Mouse (Mus musculus) forelimb bud, embryonic 11.5 days (tissue): ENCODE data around the gene Arid5b.

Experiments
- DNase-seq: peaks from one replicate; pipeline ENCODE4 v3.0.0-alpha.2; 2012; ENCODE audit warnings: low read depth, low spot score

Gene Arid5b

GRCm38 (mm10) chr10:68278632-68279361 lies at the start of gene Arid5b:
Gene Arid5b (minus strand): TSS chr10:68278740.
- peak; percentile 75 for DNase-seq

DNA sequence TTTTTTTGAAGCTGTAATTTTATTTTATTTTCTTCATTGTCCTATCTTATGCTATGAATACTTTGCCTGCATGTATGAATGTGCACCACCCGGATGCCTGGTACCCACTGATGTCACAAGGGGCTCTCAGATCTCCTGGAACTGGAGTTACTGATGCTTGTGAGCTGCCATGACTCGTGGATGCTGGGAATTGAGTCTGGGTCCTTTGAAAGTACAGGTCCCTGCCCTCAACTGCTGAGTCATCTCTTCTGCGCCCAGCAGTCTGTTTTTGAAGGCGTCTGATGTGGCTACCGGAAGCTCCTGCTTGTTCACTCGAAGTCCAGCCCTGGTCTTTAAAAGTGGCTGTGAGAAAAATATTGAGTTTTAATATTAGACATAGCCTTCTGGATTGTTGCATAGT lies 46.8 kb upstream of the Arid5b start:
- no peak for DNase-seq

GRCm38 (mm10) chr10:68324061-68324460 lies 45.5 kb upstream of the Arid5b start:
- no peak for DNase-seq

DNA sequence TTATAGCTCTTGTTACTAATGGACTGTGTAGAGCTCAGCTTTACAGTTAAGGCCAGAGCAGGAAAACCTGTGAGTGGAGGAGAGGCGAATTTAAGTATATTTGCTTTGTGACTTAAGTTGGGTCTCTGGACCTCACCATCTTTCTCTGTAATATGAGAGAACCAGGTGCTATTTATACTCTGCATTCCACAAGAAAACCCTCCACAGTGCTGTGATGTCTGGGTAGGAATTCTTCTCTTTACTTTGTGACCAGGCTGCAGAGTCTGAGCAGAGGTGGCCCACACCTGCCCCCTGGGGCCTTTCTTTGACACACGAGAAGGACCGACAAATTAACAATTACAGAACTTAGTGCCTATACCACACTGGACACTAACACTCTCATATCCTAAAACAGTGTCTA lies 44.6 kb upstream of the Arid5b start:
- DNase-seq = no peak

DNA sequence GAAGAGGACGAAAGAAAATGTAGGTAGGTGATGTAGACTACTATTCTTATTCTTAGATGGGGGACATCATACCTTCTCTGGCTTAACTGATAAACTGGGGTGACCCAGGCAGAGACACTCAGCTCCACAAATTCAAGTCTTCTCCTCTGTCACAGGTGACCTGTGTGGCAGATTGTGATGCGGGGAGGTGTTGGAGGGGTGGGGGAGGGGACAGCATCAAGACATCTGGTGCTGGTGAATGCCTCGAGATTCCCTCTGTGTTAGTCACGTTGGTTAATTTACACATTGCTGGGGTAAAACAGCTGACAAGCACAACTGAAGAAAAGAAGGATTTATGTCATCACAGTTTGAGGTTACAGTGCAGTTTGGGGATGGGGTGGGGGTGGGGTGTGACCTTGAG lies 42.4 kb upstream of the Arid5b start:
- no peak for DNase-seq

GRCm38 (mm10) chr10:68320496-68320895 lies 42.0 kb upstream of the Arid5b start:
- DNase-seq = no peak

GRCm38 (mm10) chr10:68319438-68319837 lies 40.9 kb upstream of the Arid5b start:
- DNase-seq = no peak

DNA sequence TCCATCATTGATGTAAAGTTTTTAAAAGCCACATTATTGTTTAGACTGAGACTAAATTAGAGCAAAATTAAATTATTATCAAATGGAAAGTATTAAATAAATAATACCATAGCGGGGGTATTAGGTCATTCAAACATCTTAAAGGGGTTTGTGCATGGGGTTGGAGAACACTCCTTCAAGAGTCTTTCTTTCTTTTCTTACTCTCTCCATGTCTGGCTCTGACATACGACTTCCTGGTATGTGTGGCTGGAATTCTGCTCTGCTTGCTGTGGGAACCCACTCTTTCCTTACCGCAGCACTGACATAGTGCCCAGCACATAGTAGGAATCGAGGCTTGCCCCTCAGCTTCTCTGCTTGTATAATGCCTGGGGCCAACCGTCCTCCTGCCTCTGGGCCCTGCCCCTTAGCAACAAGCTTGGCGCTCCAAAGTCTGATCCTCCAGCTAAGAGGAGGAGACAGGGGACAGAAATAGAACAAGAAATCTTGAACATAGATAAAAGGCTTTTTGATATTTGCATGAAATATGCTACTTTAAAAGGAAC lies 40.0 kb upstream of the Arid5b start:
- no peak for DNase-seq

DNA sequence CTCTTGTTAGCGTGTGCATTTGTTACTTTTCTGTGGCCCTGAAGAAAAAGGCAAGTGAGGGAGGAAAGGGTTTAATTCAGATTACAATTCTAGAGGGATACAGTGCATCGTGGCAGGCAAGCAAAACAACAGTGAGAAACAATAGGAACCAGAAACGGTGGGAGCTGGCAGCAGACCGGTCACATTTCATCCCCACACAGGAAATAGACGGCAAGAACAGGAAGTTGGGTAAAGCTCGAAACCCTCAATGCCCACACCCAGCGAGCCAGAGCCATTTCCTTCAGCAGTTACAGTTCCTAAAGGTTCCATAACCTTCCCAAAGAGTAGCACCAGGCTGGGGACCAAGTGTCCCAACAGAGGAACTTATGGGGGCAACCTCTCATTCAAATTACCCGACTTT lies 34.2 kb upstream of the Arid5b start:
- no peak for DNase-seq

DNA sequence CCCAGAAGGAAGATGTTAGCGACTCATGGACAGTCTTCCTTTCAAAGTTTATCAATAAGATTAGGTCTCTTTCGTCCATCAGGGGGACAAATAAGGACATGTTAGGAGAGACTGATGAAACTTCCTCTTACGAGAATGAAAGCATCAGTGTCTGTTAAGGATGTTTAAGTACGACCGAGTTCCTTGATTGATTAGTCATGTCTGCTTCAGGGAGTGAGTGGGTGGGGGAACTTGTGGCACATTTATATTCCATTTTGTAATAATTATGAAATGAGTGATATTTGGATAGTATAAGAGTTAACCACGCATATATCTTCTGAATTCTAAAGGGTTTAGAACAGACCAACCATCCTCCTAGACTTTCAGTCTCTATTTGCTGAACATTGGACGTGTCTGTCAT lies 22.5 kb upstream of the Arid5b start:
- DNase-seq = no peak

DNA sequence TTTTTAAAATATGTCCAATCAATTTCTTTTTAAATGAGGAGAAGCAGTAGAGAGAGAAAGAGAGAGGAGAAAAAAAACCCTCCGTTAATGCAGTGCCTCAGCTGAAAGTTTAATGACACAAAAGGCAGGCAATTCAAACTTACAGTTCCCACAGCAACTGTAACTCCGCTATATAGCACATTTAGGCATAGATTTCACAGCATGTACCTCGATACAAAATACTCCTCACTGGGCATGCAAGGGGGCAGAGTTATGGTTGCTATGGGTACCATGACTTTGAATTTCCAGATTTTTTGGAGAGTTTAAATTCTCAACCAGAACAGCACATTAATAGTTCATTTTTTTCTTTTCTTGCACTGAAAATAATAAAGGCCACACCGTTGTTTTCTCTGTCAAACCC lies 10.9 kb upstream of the Arid5b start:
- DNase-seq = no peak

- DNase-seq = peak; percentile 93
Measured at GRCm38 (mm10) chr10:68282466-68283391, 4.2 kb upstream of the Arid5b start.

DNA sequence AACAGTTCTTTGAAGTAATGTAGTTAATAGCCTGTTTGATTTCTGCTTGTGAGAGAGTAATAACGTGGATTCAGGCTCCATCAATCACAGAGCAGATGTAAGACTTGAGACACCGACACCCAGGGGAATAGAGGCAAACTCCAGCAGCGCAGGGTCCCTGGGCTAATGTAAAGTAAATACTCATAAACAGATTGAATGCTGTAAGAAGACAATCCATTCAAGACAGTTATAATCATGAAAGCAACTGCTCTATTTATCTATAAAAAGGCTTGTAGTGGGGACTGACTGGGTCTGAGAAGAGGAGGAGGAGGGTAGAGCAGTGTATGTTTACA lies 3.2 kb upstream of the Arid5b start:
- no peak for DNase-seq

DNA sequence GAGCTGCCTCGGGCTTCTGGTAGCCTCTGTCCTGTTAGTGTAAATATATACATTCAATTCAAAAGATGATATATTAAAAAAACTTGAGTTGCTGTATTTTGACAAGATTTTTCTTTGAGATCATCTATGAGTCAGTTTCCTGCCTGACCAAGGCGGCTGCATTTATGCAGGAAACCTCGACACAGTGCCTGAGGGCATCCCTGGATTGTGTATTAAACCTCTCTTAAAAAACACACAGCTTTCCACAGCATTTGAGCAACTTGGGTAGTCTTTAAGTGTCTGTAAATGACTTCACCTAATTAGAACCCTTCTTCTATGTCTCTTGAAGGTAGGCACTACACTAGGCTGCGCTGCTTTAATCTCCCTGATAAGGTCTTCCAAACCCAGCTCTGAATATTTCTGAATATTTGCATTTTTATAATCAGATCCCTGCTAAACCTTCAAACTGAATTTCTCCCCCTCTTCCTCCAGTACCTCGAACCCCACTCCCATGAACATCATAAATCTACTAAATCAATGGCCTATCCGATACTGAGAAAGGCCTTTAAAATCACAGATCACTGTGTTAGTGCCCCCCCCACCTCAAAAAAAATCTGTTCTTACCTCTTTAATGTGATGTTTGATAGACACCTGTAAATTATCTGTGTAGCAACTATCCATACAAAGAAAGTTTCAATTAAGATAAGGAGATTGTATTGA lies 2.7 kb upstream of the Arid5b start:
- no peak for DNase-seq

DNA sequence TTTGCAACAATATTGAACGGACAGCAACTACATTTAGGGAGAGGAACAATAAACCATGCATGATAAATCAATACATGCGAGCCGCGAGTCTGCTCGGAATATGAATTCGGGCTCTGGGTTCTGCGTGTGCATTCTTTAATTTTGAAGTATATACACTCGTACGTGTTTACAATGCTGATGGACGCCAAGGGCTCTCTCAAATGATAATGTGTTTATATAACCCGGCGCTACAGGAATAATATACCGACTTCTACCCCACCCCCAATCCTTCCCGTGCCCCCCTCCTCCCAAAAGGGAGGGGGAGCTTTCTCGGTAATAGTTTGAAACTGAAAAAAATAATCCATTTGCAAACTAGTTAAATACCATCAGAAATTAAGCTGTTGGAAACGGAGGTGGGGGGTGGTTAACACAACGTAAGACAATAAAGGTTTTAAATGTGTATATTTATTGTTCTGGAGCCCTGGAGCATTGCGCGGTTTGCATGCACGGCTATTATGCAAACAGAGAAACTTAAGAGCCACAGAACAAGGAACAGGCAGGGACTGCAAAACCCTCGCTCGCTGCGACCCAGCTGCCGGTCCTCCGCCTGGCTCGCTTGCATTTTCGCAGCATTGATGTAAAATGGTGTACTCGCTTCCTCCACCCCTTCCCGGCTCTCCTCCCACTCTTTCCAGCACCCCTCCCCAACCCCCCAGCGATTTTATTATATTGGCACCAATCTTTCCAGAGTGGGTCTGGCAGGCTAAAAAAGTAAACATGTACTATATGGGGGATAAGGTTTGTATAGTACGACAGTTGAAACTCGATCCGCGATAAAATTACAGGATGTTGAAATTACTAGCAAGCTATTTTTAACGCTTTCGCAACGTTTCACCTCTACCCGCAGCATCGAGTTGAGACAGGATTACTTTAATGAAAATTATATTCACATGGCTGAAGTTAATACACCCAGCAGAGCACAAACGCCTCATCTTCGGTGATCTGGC lies 1.3 kb upstream of the Arid5b start:
- DNase-seq = peak; percentile 63

- DNase-seq = peak; percentile 52
Measured at GRCm38 (mm10) chr10:68277671-68278151, 829 bp downstream of the Arid5b start.

DNA sequence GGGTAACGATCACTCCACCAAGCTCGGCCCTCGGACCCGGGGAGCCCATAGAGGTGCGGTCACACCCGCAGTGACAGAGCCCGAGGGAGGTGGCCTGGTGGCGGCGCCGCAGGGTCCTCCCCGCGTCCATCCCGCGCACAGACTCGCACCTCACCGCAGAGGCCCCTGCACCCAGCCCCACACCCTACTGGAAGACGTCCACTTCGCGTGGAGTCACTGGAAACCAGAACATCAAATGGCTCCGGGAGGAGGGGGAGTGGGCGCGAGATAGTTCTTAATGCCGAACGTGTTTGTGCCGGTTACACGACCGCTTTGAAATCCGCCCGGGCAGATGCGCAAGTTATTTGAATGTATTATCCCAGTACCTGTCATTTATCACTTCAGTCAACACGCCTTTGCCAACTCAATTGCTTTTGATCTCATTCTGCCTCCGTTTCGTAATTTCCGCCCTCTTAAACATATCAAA lies 1.5 kb downstream of the Arid5b start:
- DNase-seq = no peak

DNA sequence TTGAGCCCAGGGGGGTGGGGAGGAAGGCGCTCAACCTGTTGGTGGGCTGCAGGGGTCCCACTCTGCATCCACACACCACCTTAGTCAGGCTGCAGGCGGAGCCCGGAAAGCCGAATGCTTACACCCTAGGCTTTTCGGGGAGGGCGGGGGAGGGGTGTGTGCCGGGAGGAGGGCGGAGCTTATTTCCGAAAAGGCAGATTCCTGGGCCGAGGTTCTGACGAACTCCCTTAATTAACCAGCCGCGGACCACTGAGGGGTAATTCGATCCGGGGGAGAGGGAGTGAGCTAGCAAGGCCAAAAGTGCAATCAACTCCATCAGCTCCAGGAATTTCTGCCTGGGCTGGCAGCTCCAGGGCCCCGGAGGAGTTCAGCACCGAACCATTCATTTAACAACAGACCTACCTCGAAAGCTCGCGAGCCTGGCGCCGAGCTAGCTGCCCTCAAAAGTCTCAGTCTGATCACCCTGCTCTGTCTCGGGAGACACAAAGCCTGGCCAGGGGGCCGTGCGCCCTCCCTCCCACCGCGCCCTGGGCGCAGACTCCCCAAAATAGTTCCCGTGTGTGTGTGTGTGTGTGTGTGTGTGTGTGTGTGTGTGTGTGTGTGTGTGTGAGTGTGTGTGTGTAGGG lies 2.1 kb downstream of the Arid5b start:
- DNase-seq = peak; percentile 83

DNA sequence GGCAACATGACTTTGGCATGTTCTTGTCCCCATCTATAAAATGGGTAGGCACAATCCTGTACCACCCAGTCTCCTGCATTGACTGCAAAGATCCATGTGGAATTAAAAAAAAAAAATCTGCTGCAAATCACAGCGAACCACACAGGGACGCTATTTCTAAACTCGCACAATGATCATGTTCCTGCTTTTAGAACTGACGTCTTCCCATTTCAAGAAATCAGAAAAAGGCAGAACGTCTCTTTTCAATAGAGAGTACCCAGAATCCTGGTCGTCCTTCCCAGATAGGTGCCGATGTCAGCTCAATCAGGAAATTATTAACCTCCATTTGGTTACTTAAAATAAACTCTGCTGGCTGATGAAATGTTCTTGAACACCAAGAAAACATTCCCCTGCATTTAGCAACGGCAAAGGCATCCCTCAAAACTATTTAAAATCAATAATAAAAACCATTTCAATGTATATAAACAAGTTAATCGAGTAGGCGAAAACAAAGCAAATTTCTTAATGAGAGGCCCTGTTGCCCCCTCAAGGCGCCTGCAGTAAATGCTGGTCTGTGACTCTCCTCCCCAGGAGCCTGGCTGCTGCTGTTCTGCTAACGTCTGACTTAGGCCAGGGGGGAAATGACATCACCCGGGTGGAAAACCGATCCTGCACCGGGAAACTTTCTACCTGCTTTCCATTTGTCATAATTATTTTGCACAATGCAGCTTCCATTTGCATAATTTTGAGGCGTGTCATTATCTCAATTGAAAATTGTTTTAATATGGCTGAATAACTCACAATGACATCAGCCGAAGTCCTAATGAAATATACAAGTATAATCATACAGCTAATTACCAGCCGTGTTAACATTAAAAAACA lies 3.4 kb downstream of the Arid5b start:
- peak; percentile 56 for DNase-seq
